Mouse (Mus musculus) c-Kit-positive CD71-positive TER-119-negative erythroid progenitor cells, embryonic 14.5 days (primary cell): ENCODE measurements around the gene Ypel3.
A peak's percentile ranks its signal among the peaks of the same experiment; 100 is the strongest.

ENCODE experiments used
- DNase-seq: peaks from one replicate; pipeline ENCODE4 v3.0.0-alpha.2; 2013; ENCODE audit warnings: low read depth

Gene Ypel3

DNA sequence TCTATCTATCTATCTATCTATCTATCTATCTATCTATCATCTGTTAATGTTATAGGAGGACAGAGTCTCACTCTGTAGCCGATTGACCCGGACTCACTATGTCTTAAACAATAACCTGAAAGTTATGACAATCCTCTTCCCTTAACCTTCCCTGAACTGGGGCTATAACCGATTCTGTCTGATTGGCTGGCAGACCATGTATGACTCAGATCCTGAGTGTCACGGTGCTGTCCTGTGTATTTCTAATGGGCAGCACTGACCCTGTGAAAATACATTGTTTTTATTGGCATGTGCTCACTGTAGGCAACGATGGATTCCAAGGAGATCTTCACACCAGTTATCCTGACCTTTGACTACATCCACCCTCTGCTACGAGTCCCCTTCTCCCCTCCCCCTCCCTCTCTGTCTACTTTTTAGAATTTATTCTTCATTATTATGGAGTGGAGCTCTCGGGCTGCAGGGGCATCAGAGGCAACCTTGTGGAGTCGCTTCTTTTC lies 39.0 kb downstream of the Ypel3 start:
- DNase-seq = no peak

GRCm38 (mm10) chr7:126816494-126816893 lies 39.7 kb downstream of the Ypel3 start:
- DNase-seq = no peak

- DNase-seq = no peak
These were observed 40.8 kb downstream of the Ypel3 start for GRCm38 (mm10) chr7:126817595-126817994.

DNA sequence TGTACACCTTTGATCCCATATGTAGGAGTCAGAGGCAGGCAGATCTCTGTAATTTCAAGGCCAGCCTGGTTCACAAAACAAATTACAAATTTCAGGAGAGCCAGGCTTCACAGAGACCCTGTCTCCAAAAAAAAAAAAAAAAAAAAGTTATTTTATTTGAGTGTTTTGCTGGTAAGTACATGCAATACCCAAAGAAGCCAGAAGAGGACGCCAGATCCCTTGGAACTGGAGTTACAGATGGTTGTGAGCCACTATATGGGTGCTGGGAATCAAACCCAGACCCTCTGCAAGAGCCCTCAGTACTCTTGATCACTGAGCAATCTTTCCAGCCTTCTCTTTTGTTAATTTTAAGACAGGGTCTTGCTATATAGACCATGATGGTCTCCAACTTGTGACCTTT lies 42.1 kb downstream of the Ypel3 start:
- no peak for DNase-seq

DNA sequence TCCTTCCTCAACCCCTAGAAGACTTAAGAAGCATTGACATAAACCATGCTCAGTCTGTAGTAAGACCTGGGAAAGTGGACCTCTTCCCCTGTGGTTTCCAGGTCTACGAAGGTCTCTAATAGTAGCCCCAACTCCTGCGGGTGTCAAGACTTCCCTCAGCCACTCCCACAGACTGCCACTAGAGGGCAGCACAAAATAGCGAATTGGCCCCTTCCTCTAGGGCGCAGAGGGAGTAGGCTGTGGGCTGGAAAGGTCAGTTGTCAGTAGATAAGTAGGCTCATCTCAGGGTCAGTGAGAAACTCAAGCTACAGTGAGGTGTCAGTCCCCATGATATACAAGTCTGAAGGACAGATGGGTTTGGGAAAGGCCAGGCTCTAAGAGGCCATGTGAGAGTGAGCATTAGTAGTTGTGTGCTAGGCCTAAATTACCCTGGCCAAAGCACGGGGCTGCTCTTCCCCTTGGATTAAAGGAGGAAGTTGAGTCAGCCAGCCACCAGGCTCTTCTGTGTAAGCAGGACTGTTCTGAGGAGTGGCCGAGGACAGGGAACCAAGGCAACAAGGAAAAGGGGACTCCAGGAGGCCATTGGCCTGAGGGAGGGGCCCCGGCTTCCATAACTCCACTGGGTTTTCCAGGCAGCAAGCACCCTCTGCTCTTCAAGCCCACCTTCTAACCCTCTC lies 45.2 kb downstream of the Ypel3 start:
- DNase-seq = peak; percentile 71

DNA sequence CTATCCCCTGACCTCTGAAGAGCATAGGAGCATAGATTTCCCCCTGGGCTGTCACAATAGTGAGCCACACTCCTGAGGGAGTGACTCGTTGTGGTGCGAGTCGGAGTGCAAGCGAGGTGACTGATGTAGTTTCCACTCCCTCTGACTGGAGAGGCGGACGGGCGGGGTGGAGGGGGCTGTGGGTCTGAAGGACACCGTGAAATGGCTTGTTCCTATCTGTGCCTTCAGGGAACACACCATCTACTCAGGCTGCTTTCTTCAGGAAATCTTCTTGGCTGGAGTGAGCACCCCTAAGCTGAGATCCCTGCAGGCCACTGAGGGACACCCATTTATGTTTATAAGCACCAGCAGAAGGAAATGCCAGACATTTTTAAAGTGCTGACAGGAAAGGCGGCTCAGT lies 46.0 kb downstream of the Ypel3 start:
- no peak for DNase-seq

- DNase-seq = no peak
These were observed 46.5 kb downstream of the Ypel3 start for GRCm38 (mm10) chr7:126823202-126823711.

DNA sequence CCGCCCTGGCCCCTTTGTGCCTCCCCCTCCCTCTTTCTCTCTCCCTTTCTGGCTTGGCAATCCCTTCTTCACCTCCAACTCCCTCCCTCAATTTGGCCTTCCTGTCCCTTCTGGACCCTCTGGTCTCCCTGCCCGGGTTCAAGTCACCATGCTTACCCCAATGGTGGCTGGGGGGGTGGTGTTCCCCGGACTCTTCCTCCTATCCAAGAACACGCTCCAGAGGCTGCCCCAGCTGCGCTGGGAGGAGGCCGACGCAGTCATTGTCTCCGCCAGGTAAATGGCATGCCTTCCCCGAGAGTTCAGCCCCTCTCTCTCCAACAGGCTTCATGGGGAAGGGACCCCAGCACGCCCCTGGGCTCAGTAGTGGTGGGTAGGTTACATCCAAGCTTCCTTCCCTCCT lies 47.2 kb downstream of the Ypel3 start:
- DNase-seq = no peak

- no peak for DNase-seq
These were observed 48.6 kb downstream of the Ypel3 start for GRCm38 (mm10) chr7:126825403-126825802.

DNA sequence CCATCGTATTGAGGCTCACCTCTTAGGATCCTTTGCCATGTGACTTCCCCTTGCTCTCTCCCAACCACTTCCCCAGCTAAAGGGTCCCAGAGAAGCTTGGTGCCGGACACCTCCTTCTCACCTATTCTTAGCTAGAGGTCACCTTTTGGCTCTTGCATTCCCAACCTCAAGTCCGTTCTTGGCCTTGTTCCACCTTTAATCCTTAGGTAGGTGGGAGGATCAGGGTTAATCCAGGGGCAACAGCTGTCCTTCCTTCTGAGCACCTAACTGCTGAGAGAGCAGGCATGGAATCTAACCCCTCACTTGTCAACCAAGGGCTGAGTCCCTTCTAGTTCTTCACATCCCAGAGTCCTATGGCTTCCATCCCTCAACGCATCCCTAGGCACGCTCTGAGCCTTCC lies 49.2 kb downstream of the Ypel3 start:
- no peak for DNase-seq
